Mouse (Mus musculus) G1E (cell line): Measurements from ENCODE around the gene Nek4.

Experiments
- CTCF ChIP-seq: IDR thresholded peaks from 2 replicates; pipeline ENCODE4 v1.5.1; 2012; ENCODE audit warnings: low read depth, low read length, inconsistent platforms, mixed read lengths
- GATA1 ChIP-seq: IDR thresholded peaks from 2 replicates; pipeline ENCODE4 v1.6.1; 2012; ENCODE audit warnings: borderline replicate concordance, low read length, inconsistent platforms, mixed read lengths
- GATA2 ChIP-seq: IDR thresholded peaks from 2 replicates; pipeline ENCODE4 v1.6.1; 2012; ENCODE audit warnings: low read depth, low read length, inconsistent platforms, borderline replicate concordance
- TAL1 ChIP-seq: conservative IDR thresholded peaks from 2 replicates; pipeline ENCODE4 v1.6.1; 2012; ENCODE audit warnings: low read depth, low read length, inconsistent platforms, mixed read lengths

GRCm38 (mm10) chr14:30959031-30959430 is 7.9 kb downstream of the Nek4 start:
- TF ChIP-seq TAL1 (0 out of 2 replicates have a peak, but pooled peaks have one; percentile 21), CTCF (no peak), GATA1 (no peak), GATA2 (no peak)
